Mouse (Mus musculus) cerebellum, adult 11 months (tissue): ENCODE measurements around the gene Rarb.
A peak's percentile ranks its signal among the peaks of the same experiment; 100 is the strongest.

Source experiments
- DNase-seq: peaks from one replicate; pipeline ENCODE4 v3.0.0; 2022

The Rarb gene

DNA sequence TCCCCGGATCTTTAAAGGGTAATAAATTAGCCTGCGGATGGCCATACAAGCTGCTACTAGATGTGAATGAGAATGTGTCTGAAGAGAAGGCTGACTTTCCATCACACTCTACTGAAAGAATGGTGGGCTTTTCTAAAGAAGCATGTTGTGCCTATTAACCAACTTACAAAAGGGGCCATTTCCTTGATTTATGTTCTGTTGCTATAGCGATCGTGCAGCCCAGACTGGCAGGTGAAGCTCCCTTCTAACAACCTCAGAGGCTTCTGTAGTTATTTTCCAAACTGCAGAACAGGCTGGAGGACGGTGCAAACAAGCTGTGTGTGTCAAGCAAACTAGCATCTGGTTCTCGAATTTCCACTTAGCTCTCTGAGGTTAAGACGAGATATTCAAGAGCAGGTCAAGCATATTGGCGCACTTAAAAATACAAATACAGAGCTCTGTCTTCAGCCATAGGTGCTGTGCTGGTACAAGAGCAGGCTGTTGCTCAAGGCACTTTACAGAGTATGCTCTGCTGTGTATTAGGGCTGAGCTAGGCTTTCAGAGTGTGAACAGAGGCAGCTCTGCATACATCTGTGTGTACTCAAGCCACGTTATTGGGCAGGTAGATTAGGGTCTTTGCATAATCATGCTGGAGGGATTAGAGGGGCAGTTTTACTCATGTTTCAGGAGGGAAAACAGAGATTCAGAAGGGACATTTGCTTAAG is 85.2 kb downstream of the Rarb start:
- DNase-seq = no peak

DNA sequence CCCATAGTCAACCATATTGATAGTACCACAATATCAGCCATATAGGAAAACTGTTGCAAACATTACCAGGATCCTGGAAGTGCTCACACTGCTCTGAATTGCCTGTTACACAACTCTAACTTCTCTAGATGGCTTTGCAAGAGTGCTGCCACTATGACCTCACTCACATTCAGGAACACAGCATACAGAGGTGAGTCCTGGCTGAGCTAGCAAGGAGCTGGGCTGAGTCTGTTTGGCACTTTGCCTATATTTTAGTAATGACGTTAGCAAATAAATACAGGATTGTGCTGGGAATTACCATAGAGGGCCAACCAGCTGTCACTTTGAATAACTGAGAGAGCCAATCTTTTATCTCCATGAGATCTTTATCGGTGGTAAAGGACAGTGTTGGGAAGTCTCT is 86.9 kb downstream of the Rarb start:
- no peak for DNase-seq

DNA sequence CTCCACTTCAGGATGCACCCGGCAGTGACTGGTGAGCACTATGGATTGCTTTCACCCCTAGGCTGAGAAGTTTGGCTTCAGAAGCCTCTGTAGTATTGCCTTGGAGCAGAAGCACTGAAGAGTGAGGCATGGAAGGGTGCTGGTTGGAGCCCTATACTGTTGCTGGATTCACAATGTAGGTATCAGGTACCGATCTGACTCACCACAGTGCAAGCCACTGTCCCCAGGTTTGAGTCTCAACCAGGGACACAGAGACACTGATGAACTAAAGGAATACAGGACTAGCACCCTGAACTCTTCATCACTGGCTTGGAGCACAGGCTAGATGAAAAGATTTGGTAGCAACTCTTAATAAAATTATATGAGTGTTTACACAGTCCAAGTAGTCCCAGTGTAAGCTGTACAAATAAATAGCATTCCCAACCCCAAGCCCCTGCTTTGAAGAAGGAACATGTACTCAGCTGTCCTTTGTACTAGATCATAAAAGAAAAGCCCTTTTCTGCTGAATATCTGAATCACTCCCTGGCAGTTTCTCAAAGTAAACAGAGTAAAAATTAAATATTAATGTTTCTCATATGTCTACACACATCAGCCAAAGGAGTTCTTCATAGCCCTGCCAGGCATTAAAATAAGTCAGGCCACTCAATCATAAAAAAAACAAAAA is 90.6 kb downstream of the Rarb start:
- no peak for DNase-seq

DNA sequence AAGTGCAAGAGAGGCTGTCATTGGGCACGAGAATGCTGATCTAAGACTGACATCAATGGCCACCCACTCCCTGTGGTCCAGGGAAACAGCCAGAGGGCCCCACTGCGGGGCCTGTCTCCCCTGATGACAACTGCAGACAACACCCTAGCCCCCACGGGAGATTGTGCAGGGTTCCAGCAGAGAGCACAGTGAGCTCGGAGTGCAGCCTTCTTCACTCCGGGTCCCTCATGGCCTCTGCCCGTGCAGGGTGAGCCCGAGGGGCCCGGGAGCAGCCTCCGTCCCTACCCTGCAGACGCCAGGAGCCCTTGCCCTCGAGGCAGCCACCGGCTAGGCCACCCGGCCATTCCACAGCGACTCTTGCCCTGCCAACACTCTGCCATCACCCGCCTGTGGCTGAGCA is 95.0 kb downstream of the Rarb start:
- DNase-seq = no peak

DNA sequence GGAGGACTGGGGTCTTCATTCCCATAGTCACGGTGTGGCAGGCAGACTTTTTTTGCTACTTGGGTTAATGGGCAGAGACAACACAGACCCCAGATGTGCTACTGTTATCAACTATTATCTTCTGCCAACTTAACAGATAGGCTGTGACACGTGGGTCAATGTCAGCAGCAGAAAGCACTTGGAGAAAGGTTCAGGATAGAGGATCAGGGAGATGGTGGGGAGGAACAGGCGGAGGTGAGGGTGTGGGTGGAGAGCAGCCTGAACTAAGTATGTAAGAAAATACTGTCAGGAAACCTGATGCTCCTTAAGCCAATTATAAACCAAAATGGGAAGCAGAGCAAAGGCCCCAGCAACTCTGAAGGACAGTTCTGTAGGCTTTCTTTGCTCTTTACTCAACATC is 101.1 kb downstream of the Rarb start:
- no peak for DNase-seq

DNA sequence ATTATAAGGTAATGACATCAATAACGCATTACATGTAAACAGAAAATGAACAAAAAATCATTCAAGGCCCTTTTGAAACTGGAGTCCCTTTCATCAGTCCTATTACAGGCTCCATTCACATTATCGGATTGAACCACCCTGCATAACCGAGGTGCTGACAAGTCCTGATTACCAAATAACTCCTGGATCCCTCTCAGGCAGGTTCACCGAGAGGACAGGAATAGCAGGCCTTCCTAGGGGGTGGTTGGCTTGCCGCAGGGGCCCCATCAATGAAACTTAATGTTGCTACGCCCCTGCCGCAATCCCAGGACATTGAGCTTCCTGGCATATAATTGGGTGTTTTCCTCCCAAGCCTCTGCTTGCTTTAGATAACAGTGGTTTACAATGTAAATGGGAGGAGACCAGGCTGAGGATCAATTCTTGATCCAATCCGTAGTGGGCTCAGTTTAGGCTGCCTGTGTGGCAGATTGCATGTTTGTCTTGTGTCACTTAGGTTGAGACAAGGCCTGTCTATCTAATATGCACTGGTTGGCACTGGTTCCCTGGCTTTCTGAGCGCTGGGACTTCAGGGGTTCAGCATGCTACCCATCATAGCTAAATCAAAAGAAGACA is 104.5 kb downstream of the Rarb start:
- DNase-seq = no peak

DNA sequence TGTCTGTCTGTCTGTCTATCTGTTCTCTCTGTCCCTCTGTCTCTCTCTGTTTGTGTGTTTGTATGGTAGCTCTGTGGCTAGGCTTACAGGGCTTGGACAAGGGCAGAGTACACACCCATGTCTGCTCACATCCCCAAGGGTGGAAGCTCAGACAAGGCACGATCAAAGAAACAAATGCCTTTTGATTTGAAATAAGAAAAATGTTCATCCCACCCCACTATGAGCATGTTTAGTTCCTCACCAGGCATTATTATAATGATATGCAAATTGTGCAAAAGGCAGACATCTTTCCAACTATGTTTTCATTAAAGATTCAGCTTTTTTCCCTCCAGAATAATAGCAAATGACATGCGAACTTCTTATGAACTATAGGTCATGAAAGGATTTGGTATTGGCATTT is 105.2 kb downstream of the Rarb start:
- no peak for DNase-seq

DNA sequence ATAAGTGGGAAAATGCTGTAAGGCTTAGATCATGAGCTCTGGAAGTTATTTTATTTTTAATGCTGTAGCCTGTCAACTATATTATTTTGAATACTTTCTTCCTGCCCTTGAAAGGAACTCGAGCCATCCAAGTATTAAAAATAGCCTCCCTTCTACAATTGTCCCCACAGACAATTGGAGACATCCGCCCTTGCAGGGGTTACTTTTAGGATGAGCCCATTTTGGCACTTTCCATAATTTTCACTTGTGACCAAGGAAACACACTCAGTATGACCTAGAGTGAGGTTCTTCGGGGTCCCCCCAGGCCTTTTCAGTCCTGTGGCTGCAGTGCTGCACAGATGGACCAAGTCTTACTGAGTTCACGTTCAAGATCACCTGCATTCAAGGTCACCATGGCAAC is 119.7 kb downstream of the Rarb start:
- DNase-seq = no peak

DNA sequence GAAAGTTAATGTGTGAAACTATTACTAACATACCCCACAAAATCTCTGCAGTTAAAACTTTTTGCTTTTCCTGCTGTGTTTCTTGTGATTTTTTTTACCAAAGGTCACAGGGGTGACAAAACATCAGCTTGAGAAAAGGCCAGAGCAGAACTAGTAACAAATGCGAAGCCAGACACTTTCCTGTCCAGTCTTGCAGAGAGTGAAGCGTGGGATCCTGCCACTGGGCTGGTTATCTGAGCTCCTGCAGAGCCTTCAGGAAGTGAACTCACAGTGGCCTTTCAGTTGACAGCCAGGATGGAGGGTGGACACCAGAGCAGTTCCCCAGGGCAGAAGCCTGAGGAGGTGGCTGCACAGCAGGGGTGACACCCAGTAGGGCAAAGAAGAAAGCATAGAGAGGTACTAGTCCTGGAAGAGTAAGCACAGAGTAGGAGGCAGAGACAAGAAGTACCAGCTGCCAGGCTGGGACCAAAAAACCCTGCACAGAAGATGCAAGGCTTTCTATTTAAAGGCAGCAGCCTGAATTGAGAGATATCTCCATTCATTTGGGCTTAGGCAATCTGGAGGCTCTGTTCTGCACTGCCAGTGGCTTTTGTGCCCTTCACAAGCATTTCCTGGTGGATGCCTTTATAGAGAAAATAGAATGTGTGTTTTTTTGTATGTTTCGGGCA is 123.4 kb downstream of the Rarb start:
- DNase-seq = no peak

DNA sequence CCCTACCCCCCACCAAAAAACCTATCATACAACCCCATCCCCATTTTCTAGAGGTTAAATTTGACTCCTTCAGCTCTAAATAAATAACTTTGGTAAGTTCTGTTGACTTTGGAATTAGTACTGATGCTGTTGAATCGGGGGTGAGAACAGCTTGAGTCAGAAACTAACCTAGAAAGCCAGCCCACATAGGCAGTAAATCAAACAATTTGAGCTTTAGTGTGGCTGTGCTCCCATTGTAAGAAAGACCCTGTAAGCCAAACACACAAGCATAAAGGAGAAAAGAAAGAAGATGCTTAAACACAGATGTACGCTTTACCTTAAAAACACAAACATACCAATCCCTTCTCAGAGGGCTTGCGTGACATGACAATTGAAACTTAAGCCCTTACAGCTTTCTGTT is 140.6 kb downstream of the Rarb start:
- DNase-seq = no peak

DNA sequence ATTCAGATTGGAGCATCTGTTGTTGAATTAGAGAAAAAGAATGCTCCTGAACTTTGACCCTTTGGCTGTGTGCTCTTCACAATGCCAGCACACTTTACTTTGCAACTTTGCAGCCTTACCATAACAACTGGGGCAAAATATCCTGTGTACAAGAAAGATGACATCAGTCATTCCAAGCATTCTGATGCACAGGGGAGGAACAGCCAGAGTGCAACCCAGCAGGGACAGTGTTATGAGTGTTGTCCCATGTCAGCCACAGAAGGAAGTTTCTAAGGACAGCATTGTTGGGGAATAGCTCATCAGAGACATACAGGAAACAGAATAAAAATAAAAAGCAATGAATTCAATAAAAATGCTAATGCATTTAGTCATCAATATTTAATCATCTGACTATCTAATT is 141.9 kb downstream of the Rarb start:
- no peak for DNase-seq

DNA sequence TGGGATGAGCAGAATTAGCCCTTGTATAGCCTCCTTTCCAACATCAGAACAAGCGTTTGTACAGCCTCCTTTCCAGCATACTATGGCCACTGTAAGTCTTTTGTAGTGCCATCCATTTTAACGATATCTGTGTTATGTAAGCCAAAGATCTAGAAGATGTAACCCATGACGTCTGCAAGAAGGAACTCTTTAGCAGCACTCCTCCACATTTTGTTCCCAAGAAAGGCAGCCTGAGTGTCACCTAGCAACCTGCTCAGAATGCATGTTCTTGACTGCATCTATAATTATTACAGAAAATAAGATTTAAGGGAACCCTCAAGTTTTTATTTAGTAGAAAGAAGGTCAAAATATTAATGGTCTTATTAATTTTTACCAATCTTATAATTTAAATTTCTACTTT is 148.4 kb downstream of the Rarb start:
- no peak for DNase-seq

DNA sequence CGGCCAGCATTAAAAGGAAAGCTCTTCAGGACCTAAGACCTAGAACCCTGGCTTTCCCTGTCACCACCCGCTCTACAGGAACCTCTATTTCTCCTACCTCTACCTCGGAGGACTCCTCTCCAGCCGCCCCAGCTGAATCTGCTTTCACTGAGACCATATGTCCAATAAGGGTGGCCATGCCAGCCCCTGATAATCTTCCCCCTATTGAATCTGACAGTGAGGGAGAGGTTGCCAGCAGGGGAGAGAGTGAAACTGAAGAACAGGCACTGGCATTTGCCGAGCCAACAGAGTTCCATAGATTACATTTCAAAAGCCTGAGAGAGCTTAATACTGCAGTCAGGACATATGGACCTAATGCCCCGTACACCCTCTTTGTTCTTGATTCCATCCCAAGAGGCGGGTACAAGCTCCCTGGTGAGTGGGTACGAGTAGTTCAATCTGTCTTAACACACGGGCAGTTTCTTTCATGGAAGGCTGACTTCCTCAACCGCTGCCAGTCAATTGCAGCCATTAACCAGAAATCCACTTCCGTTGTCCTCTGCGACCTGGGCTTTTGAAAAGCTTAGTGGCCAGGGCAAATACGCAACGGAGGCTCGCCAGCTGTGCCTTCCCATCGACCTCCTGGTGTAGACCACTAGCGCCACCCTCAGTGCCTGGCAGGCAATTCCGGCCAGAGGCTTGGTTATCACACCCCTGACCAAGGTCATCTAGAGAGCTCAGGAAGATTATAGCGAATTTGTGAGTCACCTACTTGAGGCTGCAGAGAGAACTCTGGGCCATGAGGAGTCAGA is 179.6 kb downstream of the Rarb start:
- peak; percentile 22 for DNase-seq

DNA sequence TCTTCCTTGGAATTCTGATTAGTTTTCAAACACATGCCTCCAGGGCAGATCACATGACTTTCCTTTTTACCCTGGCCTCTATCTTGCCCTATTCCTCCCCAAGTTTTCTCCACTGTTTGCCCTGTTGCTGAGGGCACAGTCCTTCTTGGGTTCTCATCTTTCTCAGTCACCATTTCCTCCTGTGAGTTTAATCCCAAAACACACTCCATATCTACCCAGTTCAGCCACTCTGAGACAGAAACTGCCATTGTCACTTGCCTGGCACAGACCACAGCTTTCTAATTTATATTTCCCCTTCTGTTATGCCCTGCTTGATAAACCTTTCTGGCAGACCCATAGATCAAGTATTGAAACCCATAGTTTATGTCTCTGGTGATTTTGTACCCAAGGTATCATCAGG is 205.0 kb downstream of the Rarb start:
- DNase-seq = no peak

DNA sequence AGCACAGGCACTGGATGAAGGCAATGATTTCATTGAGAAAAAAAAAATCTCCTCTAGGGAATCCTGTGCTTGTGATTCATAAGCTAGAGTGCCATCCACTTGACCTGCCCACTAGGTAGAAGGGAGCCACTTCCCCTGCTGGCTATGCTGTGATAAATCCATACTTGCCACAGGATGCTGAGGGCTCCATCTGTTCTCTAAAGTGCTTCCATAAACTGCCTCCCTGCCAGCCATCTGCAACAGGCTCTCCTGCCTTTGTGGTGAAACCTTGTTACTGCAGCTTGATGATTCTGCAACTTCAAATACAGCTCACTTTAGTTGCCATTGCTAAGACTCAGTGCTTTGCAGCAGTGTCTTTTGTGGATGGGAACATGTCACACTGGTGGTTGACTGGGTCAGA is 213.5 kb downstream of the Rarb start:
- DNase-seq = peak; percentile 23

DNA sequence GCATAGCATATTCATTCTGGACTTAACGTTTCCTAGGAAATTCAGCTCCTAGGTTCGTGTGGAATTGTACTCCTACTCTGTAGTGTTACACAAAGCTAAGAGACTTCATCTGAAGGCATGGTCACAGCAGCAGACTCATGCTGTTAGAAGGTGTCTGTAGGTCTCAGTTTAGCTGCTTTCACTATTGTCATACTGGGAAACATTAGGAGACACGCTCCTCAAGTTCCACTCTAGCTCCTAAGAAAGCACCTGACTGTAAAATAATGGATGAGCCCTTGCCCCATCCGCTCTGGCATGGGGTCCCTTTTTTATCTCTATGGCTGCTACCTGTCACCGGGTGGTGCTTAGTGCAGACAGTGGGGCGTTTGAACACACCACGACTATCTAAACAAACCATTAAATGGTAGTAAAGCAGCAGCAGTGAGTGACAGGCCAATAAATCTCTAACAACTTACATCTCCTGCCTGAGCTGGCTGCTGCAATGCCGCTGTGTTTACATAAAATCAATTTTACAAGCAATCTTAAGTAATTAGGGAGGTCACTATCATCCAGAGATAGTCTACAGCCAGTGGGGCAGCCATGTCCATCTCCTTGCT is 214.4 kb downstream of the Rarb start:
- DNase-seq = no peak

DNA sequence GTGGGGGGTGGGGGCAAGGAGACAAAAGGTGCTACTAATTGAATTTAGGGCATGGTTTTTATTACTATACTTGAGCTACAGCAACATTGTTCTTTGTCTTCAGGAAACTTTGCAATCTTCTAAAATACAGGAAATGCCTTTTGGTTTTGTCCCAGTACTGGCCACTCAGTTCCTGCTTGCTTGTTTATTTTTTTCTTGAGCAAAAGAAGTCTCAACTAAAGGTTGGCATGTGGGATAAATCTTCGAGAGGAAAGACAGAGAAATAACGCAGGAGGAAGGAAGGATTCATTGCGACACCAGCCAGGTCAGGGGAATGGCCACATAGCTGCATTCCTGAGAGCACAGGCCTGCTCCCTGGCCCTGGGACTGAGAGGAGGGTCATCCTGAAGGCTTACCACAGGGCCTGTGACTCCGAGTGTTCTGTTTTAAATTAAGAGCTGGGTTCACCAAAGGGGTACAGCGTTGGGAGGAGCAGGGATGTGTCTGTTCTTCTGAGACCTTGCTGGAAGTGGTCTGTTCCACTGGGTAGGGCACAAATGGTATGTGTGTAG is 215.8 kb downstream of the Rarb start:
- DNase-seq = no peak

DNA sequence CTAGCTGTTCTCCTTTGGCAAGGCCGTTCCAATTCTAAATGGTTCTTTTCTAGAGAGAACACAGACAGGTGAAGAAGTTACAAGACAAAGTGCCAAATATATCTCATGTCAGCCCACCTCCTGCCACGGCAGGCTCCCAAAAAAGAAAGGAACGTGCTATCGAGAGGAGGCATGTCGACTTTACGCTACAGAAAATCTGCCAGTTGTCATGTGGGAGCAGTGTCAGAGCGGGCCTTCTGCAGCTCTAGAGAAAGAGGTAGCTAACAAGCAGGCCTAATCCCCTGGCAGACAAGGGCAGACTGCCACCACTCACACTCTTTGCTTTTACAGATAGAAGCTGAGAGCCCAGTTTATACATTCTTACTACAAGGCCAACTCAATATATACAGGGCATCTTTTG is 219.7 kb downstream of the Rarb start:
- no peak for DNase-seq

DNA sequence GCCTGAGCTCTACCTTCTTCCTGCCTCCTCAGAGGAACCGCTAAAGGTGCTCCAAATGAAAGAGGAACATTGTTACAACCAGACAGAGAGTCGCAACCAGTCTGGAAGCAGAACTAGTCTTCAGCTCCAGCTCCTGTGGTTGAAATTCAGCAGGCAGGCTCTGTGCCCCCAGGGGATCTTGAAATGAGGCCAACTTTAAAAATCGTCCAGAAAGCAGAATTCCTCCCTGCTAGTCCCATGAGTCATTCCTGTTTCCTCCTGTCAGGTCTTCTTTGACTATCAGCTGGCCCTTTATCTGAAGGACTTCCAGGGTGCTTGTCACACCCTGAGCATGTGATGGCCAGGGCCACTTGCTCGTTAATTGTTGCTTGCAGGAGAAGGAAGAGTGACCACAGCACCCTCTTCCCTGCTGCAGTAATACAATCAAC is 220.9 kb downstream of the Rarb start:
- peak; percentile 24 for DNase-seq

DNA sequence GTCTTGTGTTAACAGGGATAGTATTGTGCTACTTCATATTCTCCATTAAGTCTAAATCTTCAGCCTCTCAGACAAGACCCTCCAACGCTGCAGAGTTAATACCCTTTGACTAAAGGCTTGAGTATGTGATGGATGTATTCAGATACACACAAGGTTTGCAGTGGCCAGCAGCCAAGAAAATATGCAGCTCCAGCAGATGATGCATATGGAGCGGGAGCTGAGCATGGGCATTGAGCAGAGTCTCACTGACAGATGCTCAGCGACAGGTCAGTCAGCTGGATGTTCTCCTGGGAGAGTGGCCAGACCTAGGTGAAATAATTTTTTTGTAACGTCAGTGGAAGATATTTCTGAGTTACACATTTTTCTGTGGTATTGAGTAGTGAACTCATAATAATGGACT is 229.8 kb downstream of the Rarb start:
- DNase-seq = no peak

DNA sequence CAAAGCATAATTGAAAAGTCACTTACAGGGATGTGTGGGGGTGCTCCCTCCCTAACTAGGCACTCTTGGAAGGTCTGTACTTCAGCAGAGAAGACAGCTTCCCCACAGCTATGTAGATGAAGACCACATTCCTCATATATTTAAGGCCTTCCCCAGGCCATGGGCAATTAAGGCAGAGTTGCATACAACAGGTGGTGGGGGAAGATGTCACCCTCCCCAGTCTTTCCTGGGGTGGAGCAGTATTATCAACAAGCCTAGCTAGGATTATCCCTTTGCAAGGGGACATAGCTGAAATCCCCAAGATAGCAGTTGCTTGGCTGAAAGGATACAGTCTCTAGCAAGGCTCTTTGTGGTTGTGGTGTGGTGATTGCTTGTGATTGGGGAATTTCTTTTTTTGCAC is 240.9 kb downstream of the Rarb start:
- no peak for DNase-seq

DNA sequence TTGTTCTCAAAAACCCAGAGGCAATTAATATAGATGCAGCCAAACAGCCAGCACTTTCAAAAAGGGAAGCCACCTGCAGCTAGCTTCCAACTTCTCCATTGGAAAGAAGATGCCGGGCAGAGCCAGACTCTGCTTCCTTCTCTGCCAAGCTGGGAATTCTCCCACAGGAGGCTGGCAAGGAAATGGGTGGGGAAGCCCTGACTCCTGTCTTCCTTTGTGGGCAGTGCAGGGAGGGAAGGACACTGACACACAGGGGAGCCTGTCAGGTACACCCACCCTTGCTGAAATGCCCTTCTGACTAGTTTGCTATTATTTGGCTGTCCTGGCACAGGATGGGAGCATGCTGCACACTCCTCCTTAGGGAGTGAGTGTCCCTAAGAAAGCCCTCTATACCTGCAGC is 241.9 kb downstream of the Rarb start:
- DNase-seq = no peak
